Mouse (Mus musculus) intestine, embryonic 15.5 days (tissue): ENCODE data around the gene Pde5a. TPM values are rescaled to one million over a fixed set of nuclear protein-coding genes. Genes with fewer than 3 reads are reported as not detected.

Experiments used
- ATAC-seq: fragments of 200-750 bp; cut with Nextera tagmentation; 2 replicates; pipeline ENCODE4 v1.8.0; 2017; ENCODE audit warnings: moderate TSS enrichment, moderate library complexity
- H3K27ac ChIP-seq: fragments of 300-500 bp; sonication (generic); 2 replicates; pipeline ENCODE4 v1.5.1; 2015; ENCODE audit warnings: mild to moderate bottlenecking, inconsistent platforms
- H3K27me3 ChIP-seq: fragments of 300-500 bp; sonication (generic); replicated peaks from 2 replicates; pipeline ENCODE4 v1.6.1; 2015; ENCODE audit warnings: inconsistent platforms
- H3K36me3 ChIP-seq: fragments of 300-500 bp; sonication (generic); 2 replicates; pipeline ENCODE4 v1.6.1; 2015; ENCODE audit warnings: inconsistent platforms
- H3K4me1 ChIP-seq: fragments of 300-500 bp; sonication (generic); replicated peaks from 2 replicates; pipeline ENCODE4 v1.6.1; 2015; ENCODE audit warnings: inconsistent platforms
- H3K4me2 ChIP-seq: fragments of 300-500 bp; sonication (generic); replicated peaks from 2 replicates; pipeline ENCODE4 v1.6.1; 2015; ENCODE audit warnings: mild to moderate bottlenecking, inconsistent platforms
- H3K4me3 ChIP-seq: fragments of 300-500 bp; sonication (generic); replicated peaks from 2 replicates; pipeline ENCODE4 v1.5.1; 2015; ENCODE audit warnings: inconsistent platforms
- H3K9ac ChIP-seq: fragments of 300-500 bp; sonication (generic); 2 replicates; pipeline ENCODE4 v1.6.1; 2015; ENCODE audit warnings: inconsistent platforms
- H3K9me3 ChIP-seq: fragments of 300-500 bp; sonication (generic); 2 replicates; pipeline ENCODE4 v1.6.1; 2016; ENCODE audit warnings: inconsistent platforms
- WGBS: fragments of 180-500 bp; shearing (Covaris S2); methylation state at CpG from one replicate; pipeline ENCODE4 v1.1.7; 2015; 5-methylcytosine and 5-hydroxymethylcytosine counted together
- polyA plus RNA-seq: library from polyadenylated mRNA; unstranded; fragments of >200 nt; fragmentation: Nextera tagmentation; extraction: Ambion mirVana; gene quantifications from 2 replicates; pipeline ENCODE4 v1.2.1, GENCODE M21; 2015

The Pde5a gene
- polyA plus RNA-seq, 1 experiment from 2014 or later, result 13.3 TPM

- no peaks in the 10 kb centered on the region for H3K27me3 ChIP-seq
- H3K36me3 ChIP-seq, result no peaks in the 10 kb centered on the region
- peak overlapping the region; percentile 99 for H3K27ac ChIP-seq
- under 1% methylated on average over 22 of the region's 22 CpGs for WGBS
- H3K4me1 ChIP-seq, result peaks cover 5% of the 10 kb centered on the region; the same call in 1 of the 2 replicates
- H3K4me3 ChIP-seq, result peak overlapping the region; percentile 81
- H3K9me3 ChIP-seq, result no peaks in the 10 kb centered on the region
- peak overlapping the region; percentile 94 for H3K9ac ChIP-seq
- peak; percentile 80 for ATAC-seq
- H3K4me2 ChIP-seq, result peak overlapping the region; percentile 77
Observed at GRCm38 (mm10) chr3:122729601-122729959, 833 bp downstream of the Pde5a start.

GRCm38 (mm10) chr3:122729960-122730740, 1.4 kb downstream of the Pde5a start:
- Histone ChIP-seq H3K4me1 (peaks cover 5% of the 10 kb centered on the region; the same call in 1 of the 2 replicates), H3K4me2 (peak overlapping the region; percentile 77), H3K36me3 (no peaks in the 10 kb centered on the region), H3K27me3 (no peaks in the 10 kb centered on the region), H3K9me3 (no peaks in the 10 kb centered on the region), H3K27ac (peak overlapping the region; percentile 99), H3K9ac (peak overlapping the region; percentile 94), H3K4me3 (peak overlapping the region; percentile 81)
- peak; percentile 84 for ATAC-seq
- WGBS, result under 1% methylated on average over 90 of the region's 92 CpGs

GRCm38 (mm10) chr3:122730741-122731235, 2.0 kb downstream of the Pde5a start:
- H3K4me2 ChIP-seq, result peak overlapping the region; percentile 77
- H3K36me3 ChIP-seq, result no peaks in the 10 kb centered on the region
- 2% methylated on average over 13 of the region's 13 CpGs for WGBS
- 0 out of 2 replicates have a peak, but pooled peaks have one; percentile 0 for ATAC-seq
- no peaks in the 10 kb centered on the region for H3K27me3 ChIP-seq
- H3K4me1 ChIP-seq, result peaks cover 5% of the 10 kb centered on the region; the same call in 1 of the 2 replicates
- H3K9me3 ChIP-seq, result no peaks in the 10 kb centered on the region
- H3K4me3 ChIP-seq, result peak overlapping the region; percentile 81
- H3K9ac ChIP-seq, result peak overlapping the region; percentile 94
- peak overlapping the region; percentile 99 for H3K27ac ChIP-seq

GRCm38 (mm10) chr3:122733806-122734205, 5.1 kb downstream of the Pde5a start:
- no peaks in the 10 kb centered on the region for H3K36me3 ChIP-seq
- no peaks in the 10 kb centered on the region for H3K27me3 ChIP-seq
- WGBS, result 51% methylated on average over 3 of the region's 3 CpGs
- no peak for ATAC-seq
- H3K9me3 ChIP-seq, result no peaks in the 10 kb centered on the region
- no peak overlapping the region for H3K9ac ChIP-seq
- peak overlapping the region; percentile 17; the same call in 1 of the 2 replicates for H3K4me2 ChIP-seq
- H3K4me1 ChIP-seq, result peaks cover 5% of the 10 kb centered on the region; the same call in 1 of the 2 replicates
- no peak overlapping the region for H3K4me3 ChIP-seq
- no peak overlapping the region for H3K27ac ChIP-seq

GRCm38 (mm10) chr3:122734329-122734728, 5.6 kb downstream of the Pde5a start:
- 82% methylated on average over 6 of the region's 6 CpGs for WGBS
- no peaks in the 10 kb centered on the region for H3K27me3 ChIP-seq
- H3K4me1 ChIP-seq, result peaks cover 5% of the 10 kb centered on the region; the same call in 1 of the 2 replicates
- no peak overlapping the region for H3K4me2 ChIP-seq
- no peak overlapping the region for H3K27ac ChIP-seq
- H3K4me3 ChIP-seq, result no peak overlapping the region
- H3K9me3 ChIP-seq, result no peaks in the 10 kb centered on the region
- ATAC-seq, result no peak
- H3K36me3 ChIP-seq, result no peaks in the 10 kb centered on the region
- no peak overlapping the region for H3K9ac ChIP-seq

- H3K36me3 ChIP-seq, result peaks cover 3% of the 10 kb centered on the region; the same call in 1 of the 2 replicates
- no peaks in the 10 kb centered on the region for H3K9me3 ChIP-seq
- no peak overlapping the region for H3K27ac ChIP-seq
- no peak overlapping the region for H3K4me2 ChIP-seq
- H3K9ac ChIP-seq, result no peak overlapping the region
- 97% methylated on average over 15 of the region's 15 CpGs for WGBS
- H3K4me1 ChIP-seq, result no peaks in the 10 kb centered on the region
- no peak overlapping the region for H3K4me3 ChIP-seq
- no peaks in the 10 kb centered on the region for H3K27me3 ChIP-seq
- no peak for ATAC-seq
Observed at GRCm38 (mm10) chr3:122739460-122739859, 10.7 kb downstream of the Pde5a start.

GRCm38 (mm10) chr3:122744265-122744664, 15.5 kb downstream of the Pde5a start:
- H3K4me2 ChIP-seq, result no peak overlapping the region
- H3K9me3 ChIP-seq, result 0 out of 2 replicates have a peak, but pooled peaks cover 8% of the 10 kb centered on the region
- no peak overlapping the region for H3K27ac ChIP-seq
- no peak overlapping the region for H3K9ac ChIP-seq
- ATAC-seq, result no peak
- no peaks in the 10 kb centered on the region for H3K27me3 ChIP-seq
- H3K4me1 ChIP-seq, result no peaks in the 10 kb centered on the region
- WGBS, result 91% methylated on average over 3 of the region's 3 CpGs
- H3K36me3 ChIP-seq, result peaks cover 10% of the 10 kb centered on the region; the same call in 1 of the 2 replicates
- no peak overlapping the region for H3K4me3 ChIP-seq

- H3K4me1 ChIP-seq, result no peaks in the 10 kb centered on the region
- no peak overlapping the region for H3K9ac ChIP-seq
- H3K4me3 ChIP-seq, result no peak overlapping the region
- WGBS, result 90% methylated on average over 9 of the region's 9 CpGs
- H3K36me3 ChIP-seq, result peaks cover 7% of the 10 kb centered on the region; the same call in 1 of the 2 replicates
- no peaks in the 10 kb centered on the region for H3K27me3 ChIP-seq
- no peak overlapping the region for H3K4me2 ChIP-seq
- H3K9me3 ChIP-seq, result 0 out of 2 replicates have a peak, but pooled peaks cover 8% of the 10 kb centered on the region
- H3K27ac ChIP-seq, result no peak overlapping the region
- ATAC-seq, result no peak
Observed at GRCm38 (mm10) chr3:122747921-122748700, 19.4 kb downstream of the Pde5a start.

- WGBS, result 65% methylated on average over 8 of the region's 8 CpGs
- H3K27ac ChIP-seq, result no peak overlapping the region; the same call in 1 of the 2 replicates
Observed at GRCm38 (mm10) chr3:122763240-122763761, 34.6 kb downstream of the Pde5a start.

GRCm38 (mm10) chr3:122763768-122764167, 35.0 kb downstream of the Pde5a start:
- H3K27me3 ChIP-seq, result no peaks in the 10 kb centered on the region
- no peak overlapping the region for H3K9ac ChIP-seq
- 43% methylated on average over 14 of the region's 14 CpGs for WGBS
- H3K4me2 ChIP-seq, result peak overlapping the region; percentile 20
- H3K9me3 ChIP-seq, result no peaks in the 10 kb centered on the region
- H3K36me3 ChIP-seq, result no peaks in the 10 kb centered on the region
- H3K27ac ChIP-seq, result no peak overlapping the region
- H3K4me3 ChIP-seq, result no peak overlapping the region
- peak; percentile 77 for ATAC-seq
- peaks cover 3% of the 10 kb centered on the region; the same call in 1 of the 2 replicates for H3K4me1 ChIP-seq

More at GRCm38 (mm10) chr3:122763240-122763761, 34.6 kb downstream of the Pde5a start:
- Histone ChIP-seq H3K9ac (no peak overlapping the region), H3K9me3 (no peaks in the 10 kb centered on the region), H3K4me1 (peaks cover 3% of the 10 kb centered on the region; the same call in 1 of the 2 replicates), H3K36me3 (no peaks in the 10 kb centered on the region), H3K4me3 (no peak overlapping the region), H3K27me3 (no peaks in the 10 kb centered on the region), H3K4me2 (peak overlapping the region; percentile 20; the same call in 1 of the 2 replicates)
- ATAC-seq, result peak; percentile 55

- Histone ChIP-seq H3K4me1 (peaks cover 3% of the 10 kb centered on the region; the same call in 1 of the 2 replicates), H3K4me2 (no peak overlapping the region), H3K27me3 (no peaks in the 10 kb centered on the region), H3K36me3 (no peaks in the 10 kb centered on the region), H3K4me3 (no peak overlapping the region), H3K9ac (no peak overlapping the region), H3K27ac (no peak overlapping the region; the same call in 1 of the 2 replicates), H3K9me3 (no peaks in the 10 kb centered on the region)
- ATAC-seq, result no peak
- WGBS, result 36% methylated on average over 4 of the region's 4 CpGs
Observed at GRCm38 (mm10) chr3:122766930-122767329, 38.2 kb downstream of the Pde5a start.

GRCm38 (mm10) chr3:122767841-122768240, 39.1 kb downstream of the Pde5a start:
- Histone ChIP-seq H3K27ac (no peak overlapping the region), H3K36me3 (no peaks in the 10 kb centered on the region), H3K27me3 (no peaks in the 10 kb centered on the region), H3K9ac (no peak overlapping the region), H3K4me2 (no peak overlapping the region), H3K4me1 (peaks cover 3% of the 10 kb centered on the region; the same call in 1 of the 2 replicates), H3K4me3 (no peak overlapping the region), H3K9me3 (no peaks in the 10 kb centered on the region)
- 81% methylated on average over 5 of the region's 5 CpGs for WGBS
- ATAC-seq, result no peak
